Mouse (Mus musculus) kidney, adult 9 months (tissue): ENCODE measurements around the gene Rpl9-ps6.
"Not testable (repeated sequence)": the region's sequence is repeated elsewhere in the genome, so short reads cannot be mapped to it uniquely, and the experiment has no call there.

Experiments
- DNase-seq: peaks from one replicate; pipeline ENCODE4 v3.0.0; 2022

Gene Rpl9-ps6

DNA sequence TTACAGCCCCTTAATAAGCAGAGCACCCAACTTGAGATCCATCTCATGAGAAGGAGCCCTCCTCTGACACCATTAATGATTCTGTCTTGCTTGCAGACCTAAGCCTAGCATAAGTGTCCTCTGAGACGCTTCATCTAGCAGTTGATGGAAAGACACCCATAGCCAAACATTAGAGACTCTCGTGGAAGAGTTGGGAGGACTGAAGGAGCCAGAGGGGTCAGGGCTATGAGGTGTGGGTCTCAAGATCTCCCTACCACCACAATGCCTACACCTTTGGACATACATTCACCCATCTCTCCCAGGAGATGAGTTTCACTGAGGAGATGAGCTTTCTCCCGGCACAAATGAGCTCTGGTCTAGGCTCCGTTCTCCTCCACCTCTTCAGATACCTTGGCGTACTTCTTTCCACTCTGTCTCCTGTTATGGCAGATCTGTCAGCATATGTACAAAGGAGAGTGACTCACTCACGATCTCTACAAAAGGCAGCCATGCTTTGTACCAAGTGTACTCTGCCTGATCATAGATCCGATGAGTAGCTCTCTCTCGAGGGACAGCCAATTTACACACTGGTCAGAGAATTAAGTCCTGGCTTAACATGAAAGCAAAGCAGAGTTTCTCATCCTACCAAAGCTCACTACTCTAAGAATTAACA, 14.5 kb upstream of the Rpl9-ps6 start:
- DNase-seq = no peak

DNA sequence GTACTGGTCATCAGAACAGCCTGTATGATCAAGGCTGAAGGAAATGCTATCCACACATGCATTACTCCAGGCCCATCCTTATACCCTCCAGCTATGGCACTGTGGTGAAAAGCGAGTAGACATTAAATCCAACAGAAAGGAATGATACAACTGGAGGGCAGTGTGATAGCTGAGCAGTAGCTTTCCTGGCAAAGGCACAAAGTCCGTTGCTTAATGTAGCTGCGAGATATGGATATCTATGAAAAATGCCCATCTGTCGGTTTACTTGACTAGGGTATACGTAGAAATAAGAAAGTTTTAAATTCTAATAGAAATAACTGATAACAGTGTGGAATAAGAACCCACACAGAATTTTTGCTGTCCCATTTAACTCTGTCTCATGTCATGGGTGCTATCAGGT, 13.9 kb upstream of the Rpl9-ps6 start:
- no peak for DNase-seq

DNA sequence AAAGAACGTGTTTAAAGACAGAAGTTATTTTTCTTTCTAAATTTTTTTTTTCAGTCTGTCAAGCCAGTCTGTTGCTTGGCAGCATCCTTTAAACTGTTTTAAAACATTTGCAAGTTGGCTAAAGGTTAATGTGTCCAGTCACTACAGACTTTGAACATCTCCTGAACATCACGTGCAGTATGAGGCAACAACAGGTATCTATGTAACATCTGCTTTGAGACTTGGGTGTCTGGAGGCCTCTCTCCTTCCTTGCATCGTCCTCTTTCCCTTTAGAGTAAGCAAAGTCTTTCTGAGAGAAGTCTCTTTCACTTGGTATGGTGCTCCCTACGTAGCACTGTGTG, 10.3 kb upstream of the Rpl9-ps6 start:
- DNase-seq = peak; percentile 86

DNA sequence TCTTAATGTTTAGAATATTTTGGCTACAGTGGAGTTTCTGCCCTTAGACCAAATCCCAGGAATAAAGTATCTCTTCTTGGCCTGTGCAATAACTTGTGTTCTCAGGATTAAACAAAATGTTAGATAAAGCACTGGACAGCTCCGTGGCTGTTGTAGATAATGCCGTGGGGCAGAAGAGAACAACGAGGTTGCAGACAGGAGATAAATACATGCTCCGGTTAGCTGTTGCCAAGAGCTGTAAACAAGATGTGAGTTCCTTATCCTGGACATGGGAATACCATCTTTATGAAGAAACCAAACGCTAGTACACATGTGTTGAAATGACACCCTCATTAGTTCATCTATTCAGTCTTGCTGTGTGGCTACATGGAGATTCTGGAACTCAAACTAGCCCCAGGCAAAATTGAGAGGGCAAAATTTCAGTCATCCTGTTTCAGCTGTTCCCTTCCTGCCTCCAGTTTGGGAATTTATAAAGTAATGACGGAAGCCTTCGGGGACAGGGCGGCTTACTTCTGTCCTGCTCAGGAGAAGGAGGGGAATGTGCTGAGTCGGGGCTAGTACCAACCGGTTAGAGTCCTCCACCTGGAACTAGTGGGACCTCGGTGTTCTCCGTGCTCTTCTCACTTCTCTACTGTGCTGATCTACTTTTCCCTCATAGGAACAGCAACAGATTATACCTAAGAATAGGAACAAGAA, 9.8 kb upstream of the Rpl9-ps6 start:
- DNase-seq = peak; percentile 79

DNA sequence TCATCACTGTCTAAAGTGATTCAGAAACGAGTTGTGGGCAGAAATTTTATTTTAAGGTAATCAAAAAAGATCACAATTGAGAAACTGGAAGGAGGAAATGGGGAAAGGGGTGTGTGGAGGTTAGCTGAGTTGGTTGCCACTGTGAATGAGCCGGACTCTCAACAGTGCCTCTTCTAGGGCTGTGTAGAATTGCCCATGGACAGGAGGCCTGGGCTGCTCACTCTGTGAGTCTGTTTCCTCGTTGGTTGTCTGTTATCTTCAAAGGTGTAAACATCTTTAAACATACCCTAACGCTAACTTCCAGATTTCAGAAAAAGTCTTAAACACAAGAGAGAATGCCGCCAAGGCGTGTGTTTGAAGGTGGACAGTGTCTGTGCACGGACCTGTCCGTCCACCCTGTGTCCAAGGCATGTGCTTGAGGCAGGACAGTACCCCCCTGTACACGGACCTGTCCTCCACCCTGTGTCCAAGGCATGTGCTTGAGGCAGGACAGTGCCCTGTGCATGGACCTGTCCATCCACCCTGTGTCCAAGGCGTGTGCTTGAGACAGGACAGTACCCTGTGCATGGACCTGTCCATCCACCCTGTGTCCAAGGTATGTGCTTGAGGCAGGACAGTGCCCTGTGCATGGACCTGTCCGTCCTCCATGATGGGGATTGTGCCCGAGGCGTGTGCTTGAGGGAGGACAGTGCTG, 4.3 kb upstream of the Rpl9-ps6 start:
- DNase-seq = no peak

DNA sequence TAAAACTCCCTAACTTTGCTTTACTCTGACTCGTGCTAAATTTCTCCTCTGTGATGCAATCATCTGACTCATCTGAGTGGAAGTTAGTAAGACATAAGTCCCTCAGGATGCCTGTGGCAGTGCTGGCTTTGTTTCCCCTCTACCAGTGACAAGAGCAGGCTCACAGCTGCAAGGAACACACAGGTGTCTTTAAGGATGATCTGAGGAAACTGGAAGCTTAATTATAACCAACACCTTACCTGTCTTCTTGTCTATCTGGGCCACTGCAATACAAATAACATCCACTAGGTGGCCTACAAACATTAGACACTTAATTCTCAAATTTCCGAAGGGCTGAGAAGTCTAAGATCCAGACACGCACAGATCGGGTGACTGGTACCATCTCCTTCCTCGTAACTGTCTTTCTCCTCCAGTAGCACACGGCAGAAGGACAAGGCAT, 3.7 kb upstream of the Rpl9-ps6 start:
- peak; percentile 83 for DNase-seq

DNA sequence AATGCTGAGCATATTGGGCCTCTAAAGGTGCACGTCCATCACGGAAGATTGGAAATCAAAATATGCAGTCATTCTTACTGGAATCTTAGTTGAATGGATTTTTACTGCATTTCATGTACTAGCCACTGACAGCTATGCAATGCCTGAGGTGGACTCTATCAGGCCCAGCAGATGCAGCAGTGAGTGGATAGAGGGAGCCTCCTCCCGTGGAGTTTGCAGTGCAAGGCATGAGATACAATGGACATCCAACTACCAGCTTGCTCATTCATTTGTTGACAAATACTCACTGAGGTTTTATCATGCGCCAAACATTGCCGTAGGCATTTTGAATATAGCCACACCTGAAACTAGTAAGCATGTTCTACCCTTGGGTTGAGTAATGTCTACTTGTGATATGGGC, 947 bp upstream of the Rpl9-ps6 start:
- DNase-seq = no peak

DNA sequence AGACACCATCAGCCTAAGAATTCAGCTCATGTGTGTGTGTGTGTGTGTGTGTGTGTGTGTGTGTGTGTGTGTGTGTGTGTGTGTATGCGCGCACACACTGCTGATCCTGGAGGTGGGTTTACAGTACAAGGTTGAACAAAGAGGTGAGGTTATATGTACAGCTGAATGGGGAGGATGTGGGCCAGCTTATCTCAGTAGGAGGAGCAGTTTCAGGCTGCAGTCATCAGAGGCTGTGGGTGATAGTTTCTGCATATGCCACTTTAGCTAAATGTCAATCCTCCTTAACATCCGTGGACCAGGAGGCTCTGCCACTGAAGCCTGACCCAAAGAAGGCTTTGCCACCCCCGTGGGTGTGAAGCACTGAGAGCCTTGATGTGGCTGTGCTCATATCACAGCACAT, 1.1 kb downstream of the Rpl9-ps6 start:
- no peak for DNase-seq

DNA sequence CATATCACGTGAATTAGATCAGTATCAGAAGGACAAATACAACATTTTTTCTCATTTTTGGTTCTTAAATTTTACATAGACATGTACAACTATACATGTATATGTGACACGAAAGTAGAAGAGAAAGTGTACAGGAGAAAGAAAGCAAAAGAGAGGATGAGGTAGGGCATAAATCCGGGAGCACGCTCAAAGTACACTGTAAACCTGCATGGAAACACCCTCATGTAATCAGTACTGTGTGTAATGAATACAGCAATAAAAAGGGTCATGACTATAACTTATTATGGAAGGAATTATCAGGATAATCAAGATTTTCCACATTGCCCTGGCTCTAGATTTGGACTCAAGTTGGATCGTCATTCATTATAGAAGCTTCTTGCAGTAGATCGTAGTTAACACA, 3.3 kb downstream of the Rpl9-ps6 start:
- no peak for DNase-seq

DNA sequence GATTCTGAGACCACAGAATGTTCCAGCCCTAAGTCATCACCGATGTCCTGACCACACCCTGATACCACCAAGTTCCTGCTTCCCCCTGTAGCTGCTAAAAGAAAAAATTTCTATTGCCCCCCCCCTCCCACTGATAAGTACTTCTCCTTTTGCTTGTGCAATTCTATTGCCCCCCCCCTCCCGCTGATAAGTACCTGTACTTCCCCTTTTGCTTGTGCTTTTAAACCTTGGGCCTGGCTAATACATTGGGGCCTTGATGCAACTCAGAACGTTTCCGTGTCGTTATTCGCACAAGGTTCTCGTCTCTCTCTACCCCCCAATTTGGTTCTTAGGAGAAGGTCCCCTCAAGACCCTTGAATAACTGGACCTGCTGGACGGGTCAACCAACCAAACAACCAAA, 8.7 kb downstream of the Rpl9-ps6 start:
- DNase-seq = not testable (repeated sequence)

DNA sequence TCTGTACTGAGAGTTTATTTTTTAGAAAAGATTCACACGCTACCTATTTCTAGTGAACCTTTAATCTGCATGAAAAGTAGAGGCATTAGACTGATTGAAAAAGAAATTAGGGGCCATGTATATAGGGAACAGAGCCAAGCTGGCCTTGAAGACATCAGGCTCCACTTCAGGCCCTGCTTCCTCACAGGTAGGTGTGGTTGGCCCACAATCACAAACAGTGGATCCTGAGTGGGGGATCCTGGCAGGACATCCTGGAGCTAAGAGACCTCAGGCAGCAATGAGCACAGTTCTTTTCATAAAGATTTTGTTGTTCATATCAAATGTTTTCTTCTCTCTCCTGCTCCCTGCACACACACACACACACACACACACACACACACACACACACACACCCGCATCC, 9.6 kb downstream of the Rpl9-ps6 start:
- DNase-seq = no peak

DNA sequence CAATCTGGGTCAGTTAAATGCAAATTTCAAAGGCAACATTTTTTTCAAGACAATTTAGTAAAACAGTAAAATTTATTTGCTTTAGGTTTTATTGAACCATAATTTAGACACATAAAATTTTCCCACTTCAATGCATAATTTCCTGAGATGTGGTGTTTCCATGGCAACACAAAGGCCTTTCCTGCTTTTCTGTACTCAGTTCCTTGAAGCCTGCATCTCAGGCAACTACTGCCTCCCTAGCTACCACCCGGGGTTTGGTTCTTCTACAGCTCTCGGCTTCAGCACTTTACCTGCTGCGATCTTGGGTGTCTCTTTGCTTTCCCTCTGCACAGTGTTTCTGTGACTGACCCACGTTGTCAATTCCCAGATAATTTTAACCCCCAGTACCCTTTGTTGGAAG, 14.1 kb downstream of the Rpl9-ps6 start:
- no peak for DNase-seq

DNA sequence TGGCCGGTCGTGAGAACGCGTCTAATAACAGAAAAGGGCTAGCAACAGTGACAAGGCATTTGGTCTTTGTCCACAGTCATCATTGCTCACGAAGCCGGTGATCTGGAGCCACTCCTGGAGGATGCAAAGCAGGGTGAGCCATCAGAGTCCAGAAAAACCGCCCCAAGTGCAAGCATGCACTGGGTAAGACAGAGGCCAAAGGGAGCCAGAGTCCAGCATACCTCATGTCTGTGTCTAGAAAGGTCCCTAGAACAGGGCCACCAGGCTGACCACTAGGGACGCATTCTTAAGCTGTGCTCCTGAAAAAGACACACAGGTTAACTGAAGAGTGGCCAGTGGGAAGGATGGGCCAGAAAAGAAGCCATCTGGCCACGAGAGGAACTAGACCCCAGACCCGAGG, 17.4 kb downstream of the Rpl9-ps6 start:
- DNase-seq = no peak

DNA sequence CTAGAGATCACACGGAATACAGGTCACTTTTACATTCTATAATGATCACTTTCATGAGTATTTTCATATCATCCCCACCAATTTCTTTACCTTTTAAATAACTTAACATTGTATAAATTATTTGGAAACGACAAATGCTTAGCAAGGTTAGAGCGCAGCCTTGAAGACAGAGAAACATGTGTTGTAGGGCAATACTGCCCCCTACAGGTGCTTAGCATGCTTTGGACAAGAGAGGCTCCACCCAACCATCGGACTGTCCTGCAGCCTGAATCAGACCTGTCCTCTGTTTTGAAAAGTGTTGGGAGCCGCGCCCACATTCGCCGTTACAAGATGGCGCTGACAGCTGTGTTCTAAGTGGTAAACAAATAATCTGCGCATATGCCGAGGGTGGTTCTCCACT, 24.8 kb downstream of the Rpl9-ps6 start:
- peak; percentile 64 for DNase-seq

DNA sequence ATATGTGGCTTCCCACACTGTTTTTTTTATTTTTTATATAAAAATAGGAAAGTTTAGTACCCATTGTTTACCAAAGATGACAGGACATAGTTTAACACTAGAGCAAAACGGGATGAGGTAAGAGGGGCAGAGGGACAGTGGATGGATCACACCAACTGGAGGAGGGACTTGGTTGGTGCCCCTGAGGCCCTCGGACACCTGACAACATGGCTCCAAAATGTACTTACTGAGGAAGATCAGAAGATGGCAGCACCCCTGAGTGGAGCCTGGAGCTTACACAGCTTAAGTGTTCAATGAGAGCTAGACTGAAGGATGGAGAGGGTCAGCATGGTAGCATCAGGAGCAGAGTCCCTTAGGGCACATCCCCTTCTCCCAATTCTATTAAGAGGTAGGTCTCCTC, 27.0 kb downstream of the Rpl9-ps6 start:
- DNase-seq = no peak

DNA sequence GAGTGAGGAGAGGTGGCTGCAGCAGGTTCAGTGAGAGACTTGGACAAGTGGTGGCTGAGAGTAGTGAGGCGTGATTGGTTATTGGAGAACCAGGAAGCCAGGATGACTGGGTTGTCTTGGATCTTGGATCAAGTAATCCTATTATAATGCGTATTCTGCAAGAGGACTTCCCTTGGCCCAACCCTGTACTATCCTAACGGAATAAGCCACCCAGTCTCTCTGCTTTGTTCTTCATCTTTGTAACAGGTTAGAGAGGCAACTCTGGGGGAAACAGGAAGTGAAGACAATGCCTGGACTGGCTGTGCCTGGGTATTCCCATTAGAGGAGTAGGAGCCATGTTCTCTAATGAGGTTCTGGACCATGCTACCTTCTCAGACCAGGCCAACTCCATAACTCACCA, 40.5 kb downstream of the Rpl9-ps6 start:
- no peak for DNase-seq

DNA sequence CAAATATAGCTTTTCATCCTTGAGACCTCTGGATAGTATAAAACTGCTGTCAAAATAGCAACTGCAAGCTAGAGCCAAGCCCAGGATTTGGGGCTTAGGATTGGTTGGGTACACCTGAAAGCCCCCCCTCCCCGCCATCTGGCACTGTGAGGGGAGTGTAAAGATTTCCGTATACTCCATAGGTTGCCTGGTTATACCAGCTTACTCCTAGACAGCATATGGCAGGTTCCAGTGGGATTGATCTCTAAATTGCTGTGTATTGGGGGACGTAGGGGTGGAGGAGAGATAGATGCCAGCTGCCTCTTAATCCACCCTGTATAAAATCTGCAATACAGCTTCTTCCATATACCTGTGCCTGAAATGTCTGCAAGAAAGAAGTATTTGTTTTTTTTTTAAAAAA, 41.7 kb downstream of the Rpl9-ps6 start:
- no peak for DNase-seq

DNA sequence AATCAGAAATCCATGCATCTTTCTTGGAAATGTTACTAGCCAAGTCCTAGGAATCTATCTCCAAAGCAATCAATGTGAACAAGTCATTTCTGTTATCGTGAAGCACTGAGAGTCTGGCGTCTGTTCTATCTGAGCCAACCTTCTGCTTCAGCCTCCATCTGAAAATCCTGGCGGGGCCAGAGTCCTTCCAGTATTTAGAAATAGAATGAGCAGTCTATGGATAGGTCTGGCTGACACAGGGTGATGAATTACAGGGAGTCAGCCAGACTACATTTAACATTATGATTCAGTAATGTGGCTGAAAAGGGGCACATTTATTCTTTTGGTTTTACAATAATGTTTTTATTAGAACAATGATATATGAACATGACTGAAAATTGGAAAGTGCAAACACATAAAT, 47.3 kb downstream of the Rpl9-ps6 start:
- no peak for DNase-seq

DNA sequence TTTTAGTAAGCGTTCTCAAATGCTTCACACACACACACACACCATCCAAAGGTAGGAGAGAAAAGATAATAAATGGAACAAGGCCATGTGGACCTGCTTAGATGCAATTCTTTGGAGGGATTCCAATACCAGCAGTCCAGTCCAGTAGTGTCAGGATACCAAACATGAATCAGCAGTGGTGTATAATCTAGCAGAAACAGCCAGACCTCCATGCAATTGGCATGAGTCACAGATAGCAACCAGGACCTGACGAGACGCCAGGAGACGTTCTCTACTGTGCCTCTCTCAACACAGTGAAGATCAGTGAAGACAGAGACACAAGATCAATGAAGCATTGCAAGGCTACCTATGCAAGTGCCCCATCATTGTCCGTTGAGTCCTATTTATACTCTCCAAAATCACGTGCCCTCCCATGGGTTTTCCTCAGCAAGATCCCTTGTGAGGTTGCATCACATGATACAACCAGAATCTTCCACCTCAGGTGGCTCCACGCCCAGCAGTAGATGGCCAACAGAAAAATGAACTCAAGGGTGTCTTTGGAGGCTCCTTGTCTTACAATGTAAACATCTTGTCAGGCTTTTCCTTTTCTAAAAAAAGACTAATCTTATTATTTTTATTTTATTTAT, 49.6 kb downstream of the Rpl9-ps6 start:
- DNase-seq = no peak
